Mouse (Mus musculus) granulocyte monocyte progenitor cell, adult 5-6 weeks (primary cell): ENCODE results near the gene Rab31. TPM values are rescaled to one million over a fixed set of nuclear protein-coding genes. Genes with fewer than 3 reads are reported as not detected.

ENCODE experiments used
- ATAC-seq: replicated peaks from 2 replicates; pipeline ENCODE4 v1.8.0; 2016; ENCODE audit warnings: mild to moderate bottlenecking, moderate TSS enrichment, inconsistent platforms; ENCODE audit not compliant: poor library complexity, severe bottlenecking
- total RNA-seq, 2 experiments: library from RNA; stranded (forward) in 1 of 2; stranded (reverse) in 1 of 2; fragments of 200-712, 200-1000 nt in 1 of 2; fragments of >200 nt in 1 of 2; fragmentation: Nextera tagmentation in 1 of 2; gene quantifications; 2 replicates each; pipeline ENCODE4 v1.2.3; 2014 to 2017

Rab31 gene
- total RNA-seq, 2 experiments from 2014 or later = 48.3 to 73.6 TPM

DNA sequence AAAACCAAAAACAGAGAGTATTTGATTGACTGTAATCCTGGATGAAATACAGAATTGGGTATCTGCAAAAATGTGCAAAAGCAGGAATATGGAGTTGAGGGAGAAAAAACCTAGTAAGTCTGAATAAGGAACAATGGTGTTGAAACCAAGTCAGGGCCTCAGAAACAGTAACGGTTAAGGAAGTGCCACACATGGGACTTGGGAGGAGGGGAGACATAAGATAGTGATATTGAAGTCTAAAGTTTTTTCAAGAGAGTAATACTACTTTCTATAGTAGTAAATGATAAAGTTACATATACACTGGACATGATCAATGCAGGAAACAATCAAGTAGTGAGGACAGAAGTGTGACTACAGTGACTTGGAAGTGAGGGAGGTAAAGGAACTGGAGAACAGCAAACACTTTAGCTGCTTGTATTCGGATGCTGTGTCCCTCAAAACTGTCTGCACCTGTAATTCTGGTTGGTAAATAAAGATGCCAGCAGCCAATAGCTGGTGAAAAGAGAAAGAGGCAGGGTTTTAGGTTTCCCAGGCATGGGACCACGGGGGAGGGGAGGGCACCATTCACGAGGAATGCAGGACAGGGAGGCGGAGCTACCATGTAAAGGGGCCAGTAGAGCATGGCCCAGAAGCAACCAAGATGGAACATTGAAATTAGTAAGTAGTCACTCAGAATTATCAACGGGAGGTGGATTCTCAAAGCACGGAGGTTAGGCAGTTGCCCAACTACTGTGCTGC lies 164.8 kb downstream of the Rab31 start:
- ATAC-seq = peak; percentile 32

DNA sequence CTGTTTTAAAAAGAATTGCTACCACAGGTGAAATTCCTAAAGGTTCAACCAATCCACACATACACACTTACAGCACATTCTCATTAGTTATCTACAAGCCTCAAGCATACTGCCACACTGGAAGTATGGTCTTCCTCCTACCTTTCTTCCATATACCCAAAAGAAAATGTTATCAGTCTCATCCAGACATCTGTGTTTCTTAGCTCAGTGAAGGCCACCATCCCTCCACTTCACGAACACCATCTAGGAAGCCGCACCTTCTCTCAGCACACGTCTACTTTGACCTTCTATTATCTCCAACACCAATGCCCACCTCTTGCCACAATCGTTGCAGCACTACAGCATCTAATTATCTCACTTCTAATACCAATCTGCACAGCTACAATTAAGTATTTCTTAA lies 166.5 kb downstream of the Rab31 start:
- no peak for ATAC-seq

DNA sequence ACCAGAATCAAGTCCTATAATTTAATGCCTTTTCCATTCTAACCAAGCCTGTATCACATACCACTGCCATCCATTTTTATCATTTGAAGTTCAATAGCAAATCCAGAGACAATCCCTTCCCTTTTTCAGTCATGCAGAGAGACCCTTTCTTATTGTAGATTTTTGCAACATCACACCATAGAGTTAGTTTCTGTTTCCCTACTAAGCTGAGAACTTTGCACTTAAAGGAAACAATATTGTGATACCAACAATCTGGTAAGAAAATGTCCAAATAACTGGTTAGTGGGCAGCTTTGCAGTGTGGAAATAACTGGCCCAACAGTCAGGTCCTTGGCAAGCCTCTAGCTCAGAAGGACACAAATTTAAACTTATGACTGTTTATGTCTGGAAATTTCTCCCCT lies 167.7 kb downstream of the Rab31 start:
- peak; percentile 50 for ATAC-seq

DNA sequence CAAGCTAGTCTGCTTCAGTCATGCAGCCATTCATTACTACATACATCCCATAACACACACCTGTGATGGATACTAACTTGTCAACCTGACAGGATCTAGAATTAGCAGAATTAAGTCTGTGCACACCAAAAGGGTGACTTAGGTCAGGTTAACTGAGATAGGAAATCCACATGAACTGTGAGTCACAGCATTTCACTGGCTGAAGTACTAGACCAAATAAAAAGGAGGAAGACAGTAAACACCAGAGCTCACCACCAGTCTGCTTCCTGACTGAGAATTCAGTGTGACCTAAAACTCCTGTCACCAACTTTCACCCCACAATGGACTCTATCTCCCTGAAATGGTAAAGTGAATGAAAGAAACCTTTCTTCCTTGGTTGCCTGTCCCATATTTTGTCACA lies 168.2 kb downstream of the Rab31 start:
- ATAC-seq = peak; percentile 41

Other genes with a start within 250 kb of the Rab31 start
- not detected in 2 replicates for gene Tmem232, start 232.0 kb downstream of the Rab31 start, total RNA-seq (2014; fragmentation: Nextera tagmentation)
- gene Tmem232, start 232.0 kb downstream of the Rab31 start, total RNA-seq (2017) = not detected in 2 replicates
- gene Vapa, start 159.2 kb downstream of the Rab31 start, total RNA-seq (2014; fragmentation: Nextera tagmentation) = 131 and 169 TPM in 2 replicates
- gene Vapa, start 159.2 kb downstream of the Rab31 start, total RNA-seq (2017) = 127 and 134 TPM in 2 replicates
- gene Txndc2, start 130.6 kb downstream of the Rab31 start, total RNA-seq (2014; fragmentation: Nextera tagmentation) = not detected in 2 replicates
- gene Txndc2, start 130.6 kb downstream of the Rab31 start, total RNA-seq (2017) = not detected in 2 replicates
- gene Ppp4r1, start 9.8 kb upstream of the Rab31 start, total RNA-seq (2014; fragmentation: Nextera tagmentation) = 76.3 and 77.3 TPM in 2 replicates
- gene Ppp4r1, start 9.8 kb upstream of the Rab31 start, total RNA-seq (2017) = 42.0 and 101 TPM in 2 replicates
- gene Ralbp1, start 113.0 kb upstream of the Rab31 start, total RNA-seq (2014; fragmentation: Nextera tagmentation) = 40.5 and 41.4 TPM in 2 replicates
- gene Ralbp1, start 113.0 kb upstream of the Rab31 start, total RNA-seq (2017) = 71.5 and 76.3 TPM in 2 replicates
- 13.2 and 28.0 TPM in 2 replicates for gene Twsg1, start 178.5 kb upstream of the Rab31 start, total RNA-seq (2014; fragmentation: Nextera tagmentation)
- 10.5 and 10.8 TPM in 2 replicates for gene Twsg1, start 178.5 kb upstream of the Rab31 start, total RNA-seq (2017)